Mouse (Mus musculus) bone marrow macrophage, adult 2 months (primary cell): ENCODE data around the gene Inpp5k.

Experiments
- CTCF ChIP-seq: IDR thresholded peaks from 2 replicates; pipeline ENCODE4 v1.5.1; 2012; ENCODE audit warnings: low read depth, mild to moderate bottlenecking, low read length, moderate library complexity
- POLR2A ChIP-seq: IDR thresholded peaks from 2 replicates; pipeline ENCODE4 v1.6.1; 2012; ENCODE audit warnings: mild to moderate bottlenecking, low read depth, low read length, borderline replicate concordance

- TF ChIP-seq POLR2A (no peak), CTCF (no peak)
These were observed 22.0 kb upstream of the Inpp5k start for GRCm38 (mm10) chr11:75608776-75609175.
